Mouse (Mus musculus): ENCODE data around the gene Flna. TPM values are rescaled to one million over a fixed set of nuclear protein-coding genes. Genes with fewer than 3 reads are reported as not detected.

Gene Flna
- polyA plus RNA-seq, 1 experiment from 2014 or later = 243 TPM

DNA sequence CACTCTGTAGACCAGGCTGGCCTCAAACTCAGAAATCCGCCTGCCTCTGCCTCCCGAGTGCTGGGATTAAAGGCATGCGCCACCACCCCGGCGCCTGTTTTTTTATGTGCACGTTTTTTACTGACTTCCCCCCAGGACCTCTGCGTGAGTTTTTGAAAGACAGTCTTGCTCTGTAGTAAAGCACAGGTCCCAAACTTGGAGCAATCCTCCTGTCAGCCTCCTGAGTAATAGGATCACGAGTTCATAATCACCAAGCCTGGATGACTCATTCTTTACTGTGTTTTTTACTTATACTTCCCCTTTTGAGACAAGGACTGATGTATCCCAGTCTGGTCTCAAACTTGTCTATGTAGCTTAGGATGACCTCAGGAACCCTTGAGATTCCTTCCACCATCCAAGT lies 28.3 kb upstream of the Flna start:
- Histone ChIP-seq H3K27ac (ENCODE audit: low read depth, low read length) (no peak overlapping the region), H3K9ac (ENCODE audit: low read length) (no peak overlapping the region), H3K9me3 (ENCODE audit: control insufficient read depth, low read length) (no peaks in the 10 kb centered on the region), H3K27me3 (ENCODE audit: control insufficient read depth, insufficient read depth, low read length) (no peaks in the 10 kb centered on the region), H3K36me3 (ENCODE audit: control insufficient read depth, insufficient read depth, low read length) (no peaks in the 10 kb centered on the region), H3K4me1 (ENCODE audit: control insufficient read depth, insufficient read depth, low read length) (no peaks in the 10 kb centered on the region), H3K4me2 (ENCODE audit: low read depth) (no peak overlapping the region), H3K4me3 (ENCODE audit: low read depth, low read length) (no peak overlapping the region)
- 76% methylated on average over 7 of the region's 8 CpGs for WGBS
- ATAC-seq (ENCODE audit: insufficient read depth, low FRiP score, low TSS enrichment) (no peak), DNase-seq (ENCODE audit: low spot score) (no peak)

DNA sequence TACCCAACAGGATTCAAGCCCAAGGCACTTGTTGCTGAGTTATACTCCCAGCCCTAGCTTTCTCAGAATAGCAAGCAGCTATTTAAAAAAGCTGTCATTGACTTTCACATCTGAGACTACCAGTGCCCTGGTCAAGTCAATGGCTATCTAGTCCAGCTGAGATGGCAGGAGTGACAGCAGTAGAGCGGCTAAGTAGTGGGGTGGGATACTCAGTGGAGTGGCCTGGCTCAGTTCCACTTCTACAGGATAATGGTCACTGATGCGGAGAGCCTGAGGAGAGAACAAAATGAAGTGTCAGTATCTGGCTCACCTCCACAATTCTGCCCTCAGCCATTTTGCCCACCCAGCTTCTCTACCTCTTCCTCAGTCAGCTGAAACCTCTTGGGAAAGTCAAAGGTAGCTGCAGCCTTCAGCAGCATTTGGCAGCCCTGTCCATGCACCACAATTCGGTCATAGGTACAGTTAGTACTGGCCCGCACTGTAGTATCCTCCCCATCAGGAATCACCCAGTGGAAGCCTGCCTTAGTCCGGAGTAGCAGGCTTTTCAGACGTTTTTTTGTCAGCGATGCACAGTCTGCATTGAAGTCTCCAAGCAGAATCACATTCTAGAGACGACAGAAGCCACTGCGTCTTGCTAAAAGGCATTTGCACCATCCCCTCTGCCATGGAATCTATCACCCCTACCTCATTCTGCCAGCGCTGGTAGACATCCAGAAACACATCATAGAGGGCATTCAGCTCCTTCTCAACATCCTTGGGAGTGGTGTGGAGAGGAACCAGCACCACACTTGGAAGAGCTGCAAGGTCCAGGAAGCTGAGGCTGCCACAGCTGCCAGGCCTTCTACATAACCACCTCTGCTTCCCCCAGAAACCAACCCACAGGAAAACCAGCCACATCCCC lies 24.1 kb upstream of the Flna start:
- no peaks in the 10 kb centered on the region for H3K36me3 ChIP-seq (ENCODE audit: control insufficient read depth, insufficient read depth, low read length)
- 30% methylated on average over 10 of the region's 10 CpGs for WGBS
- DNase-seq (ENCODE audit: low spot score) (no peak), ATAC-seq (ENCODE audit: insufficient read depth, low FRiP score, low TSS enrichment) (no peak)
- no peak overlapping the region for H3K4me3 ChIP-seq (ENCODE audit: low read depth, low read length)
- no peak overlapping the region for H3K27ac ChIP-seq (ENCODE audit: low read depth, low read length)
- H3K4me1 ChIP-seq (ENCODE audit: control insufficient read depth, insufficient read depth, low read length) = no peaks in the 10 kb centered on the region
- no peaks in the 10 kb centered on the region for H3K27me3 ChIP-seq (ENCODE audit: control insufficient read depth, insufficient read depth, low read length)
- no peak overlapping the region for H3K4me2 ChIP-seq (ENCODE audit: low read depth)
- H3K9ac ChIP-seq (ENCODE audit: low read length) = no peak overlapping the region
- no peaks in the 10 kb centered on the region for H3K9me3 ChIP-seq (ENCODE audit: control insufficient read depth, low read length)

DNA sequence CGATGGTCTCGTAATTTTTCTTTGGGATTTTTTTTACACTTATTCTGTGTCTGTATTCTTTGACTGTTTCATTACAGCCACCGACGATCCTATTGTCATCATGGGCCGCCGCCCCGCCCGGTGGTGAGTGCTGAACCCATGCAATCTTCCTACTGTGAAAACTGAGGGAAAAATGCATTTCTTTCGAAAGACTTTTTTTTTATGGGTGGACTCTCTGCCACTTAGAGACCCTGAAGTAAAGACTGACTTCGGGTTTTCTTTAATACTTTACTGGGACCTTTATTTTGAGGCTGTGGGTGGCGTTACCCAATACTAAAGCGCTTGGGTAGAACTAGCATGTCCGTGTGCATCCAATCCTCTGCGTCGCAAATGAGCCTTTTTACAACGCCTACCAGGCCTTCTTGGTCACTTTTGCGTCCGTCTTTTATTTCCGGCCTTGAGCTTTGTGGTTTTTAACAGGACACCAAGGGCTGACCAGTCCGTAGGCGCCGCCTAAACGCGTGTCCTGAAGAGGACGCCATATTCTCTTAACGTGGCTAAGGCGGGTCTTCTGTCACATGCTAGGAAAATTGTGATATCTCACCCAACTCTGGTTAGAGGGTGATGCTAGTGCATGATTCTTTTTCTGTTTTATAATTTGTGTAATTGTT lies 21.4 kb upstream of the Flna start:
- no peaks in the 10 kb centered on the region for H3K4me1 ChIP-seq (ENCODE audit: control insufficient read depth, insufficient read depth, low read length)
- peak overlapping the region; percentile 79 for H3K9ac ChIP-seq (ENCODE audit: low read length)
- no peaks in the 10 kb centered on the region for H3K36me3 ChIP-seq (ENCODE audit: control insufficient read depth, insufficient read depth, low read length)
- no peaks in the 10 kb centered on the region for H3K9me3 ChIP-seq (ENCODE audit: control insufficient read depth, low read length)
- ATAC-seq (ENCODE audit: insufficient read depth, low FRiP score, low TSS enrichment) (no peak), DNase-seq (ENCODE audit: low spot score) (peak; percentile 35)
- H3K27ac ChIP-seq (ENCODE audit: low read depth, low read length) = 0 out of 2 replicates have a peak overlapping the region, but pooled peaks have one; percentile 14
- H3K27me3 ChIP-seq (ENCODE audit: control insufficient read depth, insufficient read depth, low read length) = no peaks in the 10 kb centered on the region
- H3K4me2 ChIP-seq (ENCODE audit: low read depth) = peak overlapping the region; percentile 39
- WGBS = 18% methylated on average over 27 of the region's 27 CpGs
- H3K4me3 ChIP-seq (ENCODE audit: low read depth, low read length) = peak overlapping the region; percentile 55

DNA sequence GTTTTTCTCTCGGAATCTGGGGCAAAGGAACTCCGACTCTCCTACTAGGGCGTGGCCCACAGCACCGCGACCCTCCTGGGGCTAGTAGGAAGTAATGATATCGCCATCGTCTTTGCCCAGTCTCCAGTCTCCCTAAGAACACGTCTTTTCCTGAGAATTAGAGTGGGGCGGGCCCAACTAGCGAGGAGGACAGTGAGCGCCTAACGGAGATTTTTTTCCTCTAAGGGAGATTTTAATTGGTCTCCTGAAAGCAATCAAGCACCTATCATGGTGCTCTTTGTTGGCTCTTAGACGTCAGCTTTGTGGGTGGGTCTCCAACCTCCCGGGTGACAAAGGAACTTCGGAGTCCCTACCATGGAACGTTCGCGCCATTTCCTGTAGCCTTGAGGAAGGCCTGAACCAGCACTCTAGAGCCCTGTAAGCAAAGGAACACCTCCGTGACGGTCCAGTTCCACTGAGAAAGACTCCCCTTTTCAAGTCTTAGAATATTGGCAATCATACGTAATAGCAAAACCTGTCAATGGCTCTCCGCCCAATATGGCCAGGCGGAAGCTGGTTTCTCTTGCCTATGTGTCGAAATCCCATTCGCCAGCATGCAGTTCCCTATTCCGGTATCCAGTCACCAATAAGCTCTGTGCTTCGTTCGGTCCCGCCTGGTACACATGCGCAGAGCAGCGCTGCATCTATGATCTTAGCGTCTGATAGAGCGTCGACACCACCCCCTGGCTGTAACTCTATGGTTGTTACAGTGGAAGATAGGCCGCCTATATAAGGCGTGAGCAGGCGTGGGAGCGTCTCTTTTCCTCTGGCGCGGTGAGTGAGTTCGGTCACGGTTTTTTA lies 20.7 kb upstream of the Flna start, which contains the start of gene Rpl10:
Rpl10 (plus strand) TSS at position 751 of the 840 bp plus-strand sequence.
- peak within 1 kb of the TSS; percentile 48 for H3K4me2 ChIP-seq (ENCODE audit: low read depth)
- ATAC-seq (ENCODE audit: insufficient read depth, low FRiP score, low TSS enrichment) = peak; percentile 93

DNA sequence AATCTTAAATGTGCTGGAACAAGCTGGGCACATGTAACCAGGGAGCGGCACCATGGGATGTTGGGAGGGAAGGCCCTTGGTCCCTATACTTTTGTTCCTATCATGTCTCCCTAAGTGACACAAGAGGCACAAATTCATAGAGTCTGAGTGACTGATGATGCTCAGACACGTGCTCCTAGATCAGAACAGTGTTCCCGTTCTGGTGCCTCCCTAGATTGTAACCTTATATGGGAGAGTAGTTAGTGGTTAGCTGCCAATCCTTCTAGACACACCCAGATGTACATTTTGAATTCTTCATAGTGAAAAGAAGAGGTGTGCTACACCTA lies 20.1 kb upstream of the Flna start:
- Histone ChIP-seq H3K36me3 (ENCODE audit: control insufficient read depth, insufficient read depth, low read length) (no peaks in the 10 kb centered on the region), H3K9ac (ENCODE audit: low read length) (peak overlapping the region; percentile 55), H3K9me3 (ENCODE audit: control insufficient read depth, low read length) (no peaks in the 10 kb centered on the region), H3K4me2 (ENCODE audit: low read depth) (peak overlapping the region; percentile 48), H3K27ac (ENCODE audit: low read depth, low read length) (peak overlapping the region; percentile 89), H3K27me3 (ENCODE audit: control insufficient read depth, insufficient read depth, low read length) (no peaks in the 10 kb centered on the region), H3K4me1 (ENCODE audit: control insufficient read depth, insufficient read depth, low read length) (no peaks in the 10 kb centered on the region), H3K4me3 (ENCODE audit: low read depth, low read length) (peak overlapping the region; percentile 37)
- 19% methylated on average over 3 of the region's 3 CpGs for WGBS
- ATAC-seq (ENCODE audit: insufficient read depth, low FRiP score, low TSS enrichment) = no peak
- no peak for DNase-seq (ENCODE audit: low spot score)

More for the DNA sequence above, 20.7 kb upstream of the Flna start, which contains the start of gene Rpl10:
- Histone ChIP-seq H3K9ac (ENCODE audit: low read length) (peak within 1 kb of the TSS; percentile 79), H3K27ac (ENCODE audit: low read depth, low read length) (peak within 1 kb of the TSS; percentile 89), H3K27me3 (ENCODE audit: control insufficient read depth, insufficient read depth, low read length) (no peaks in the 10 kb centered on the region), H3K36me3 (ENCODE audit: control insufficient read depth, insufficient read depth, low read length) (no peaks in the 10 kb centered on the region), H3K9me3 (ENCODE audit: control insufficient read depth, low read length) (no peaks in the 10 kb centered on the region), H3K4me1 (ENCODE audit: control insufficient read depth, insufficient read depth, low read length) (no peaks in the 10 kb centered on the region), H3K4me3 (ENCODE audit: low read depth, low read length) (peak within 1 kb of the TSS; percentile 55)
- DNase-seq (ENCODE audit: low spot score) = peak; percentile 90
- 16% methylated on average over 42 of the region's 42 CpGs for WGBS

DNA sequence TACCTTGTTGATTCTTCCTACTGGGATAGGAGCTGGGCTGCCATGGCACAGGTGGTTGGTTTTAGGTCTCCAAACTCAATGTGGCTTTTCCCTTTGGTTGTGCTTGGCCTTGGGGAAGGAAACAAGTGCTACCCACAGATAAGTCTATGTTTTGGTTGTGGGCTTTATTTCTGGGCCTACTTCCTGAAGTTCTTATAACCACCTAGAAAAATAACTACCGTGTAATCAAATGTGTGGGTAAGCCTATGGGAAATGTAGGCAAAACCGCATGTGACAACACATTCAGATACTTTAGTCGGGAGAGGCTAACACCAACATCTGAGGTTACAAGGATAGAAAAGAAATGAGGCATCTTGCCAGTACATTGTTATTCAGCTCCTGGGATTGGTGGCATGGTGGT lies 8.1 kb upstream of the Flna start:
- Histone ChIP-seq H3K4me2 (ENCODE audit: low read depth) (no peak overlapping the region), H3K27me3 (ENCODE audit: control insufficient read depth, insufficient read depth, low read length) (no peaks in the 10 kb centered on the region), H3K9ac (ENCODE audit: low read length) (no peak overlapping the region), H3K36me3 (ENCODE audit: control insufficient read depth, insufficient read depth, low read length) (no peaks in the 10 kb centered on the region), H3K4me3 (ENCODE audit: low read depth, low read length) (no peak overlapping the region), H3K4me1 (ENCODE audit: control insufficient read depth, insufficient read depth, low read length) (peaks cover 5% of the 10 kb centered on the region; the same call in 1 of the 2 replicates), H3K9me3 (ENCODE audit: control insufficient read depth, low read length) (no peaks in the 10 kb centered on the region), H3K27ac (ENCODE audit: low read depth, low read length) (no peak overlapping the region)
- ATAC-seq (ENCODE audit: insufficient read depth, low FRiP score, low TSS enrichment) = no peak
- no peak for DNase-seq (ENCODE audit: low spot score)
- WGBS = 87% methylated on average over 3 of the region's 3 CpGs

DNA sequence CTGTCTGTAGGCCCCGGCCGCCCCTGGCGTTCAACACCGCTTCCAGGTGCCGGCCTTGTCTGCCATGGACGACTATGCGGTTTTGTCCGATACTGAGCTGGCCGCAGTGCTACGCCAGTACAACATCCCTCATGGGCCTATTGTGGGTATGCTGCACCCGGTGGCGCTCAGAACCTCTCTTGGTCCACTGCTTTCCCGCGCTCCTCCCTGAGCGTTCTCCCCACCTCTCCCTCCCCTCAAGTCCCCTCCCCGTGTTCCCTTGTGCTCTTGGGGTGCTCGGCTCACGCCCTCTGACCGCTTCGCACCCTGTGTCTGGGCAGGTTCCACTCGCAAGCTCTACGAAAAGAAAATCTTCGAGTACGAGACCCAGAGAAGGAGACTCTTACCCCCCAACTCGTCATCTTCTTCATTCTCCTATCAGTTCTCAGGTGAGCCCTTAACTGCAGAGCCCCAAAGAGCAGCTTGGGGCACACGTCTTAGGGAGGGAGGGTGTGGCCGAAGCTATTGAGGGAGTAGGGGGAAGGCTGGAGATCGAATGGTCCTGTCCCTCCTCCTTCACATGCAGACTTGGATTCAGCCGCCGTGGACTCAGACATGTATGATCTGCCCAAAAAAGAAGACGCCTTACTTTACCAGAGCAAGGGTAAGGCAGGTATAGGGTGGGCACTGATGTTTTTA lies 5.4 kb upstream of the Flna start:
- peak overlapping the region; percentile 72 for H3K9ac ChIP-seq (ENCODE audit: low read length)
- DNase-seq (ENCODE audit: low spot score) = peak; percentile 45
- 26% methylated on average over 31 of the region's 31 CpGs for WGBS
- H3K4me2 ChIP-seq (ENCODE audit: low read depth) = peak overlapping the region; percentile 41
- no peaks in the 10 kb centered on the region for H3K36me3 ChIP-seq (ENCODE audit: control insufficient read depth, insufficient read depth, low read length)
- peak overlapping the region; percentile 45 for H3K4me3 ChIP-seq (ENCODE audit: low read depth, low read length)
- peaks cover 5% of the 10 kb centered on the region; the same call in 1 of the 2 replicates for H3K4me1 ChIP-seq (ENCODE audit: control insufficient read depth, insufficient read depth, low read length)
- H3K27ac ChIP-seq (ENCODE audit: low read depth, low read length) = peak overlapping the region; percentile 55
- no peaks in the 10 kb centered on the region for H3K9me3 ChIP-seq (ENCODE audit: control insufficient read depth, low read length)
- H3K27me3 ChIP-seq (ENCODE audit: control insufficient read depth, insufficient read depth, low read length) = no peaks in the 10 kb centered on the region
- no peak for ATAC-seq (ENCODE audit: insufficient read depth, low FRiP score, low TSS enrichment)
